Mouse (Mus musculus): Measurements from ENCODE around the gene Otud7b.
A peak's percentile ranks its signal among the peaks of the same experiment; 100 is the strongest.
"Not testable (repeated sequence)": the region's sequence is repeated elsewhere in the genome, so short reads cannot be mapped to it uniquely, and the experiment has no call there.

Gene Otud7b

GRCm38 (mm10) chr3:96147950-96148349 lies 43.6 kb downstream of the Otud7b start:
- no peak for DNase-seq (ENCODE audit: low spot score)

- no peak for DNase-seq (ENCODE audit: low spot score)
Measured at GRCm38 (mm10) chr3:96151836-96152235, 47.5 kb downstream of the Otud7b start.

GRCm38 (mm10) chr3:96152611-96153010 lies 48.3 kb downstream of the Otud7b start:
- DNase-seq (ENCODE audit: low spot score), result no peak

GRCm38 (mm10) chr3:96155501-96155900 lies 51.2 kb downstream of the Otud7b start:
- no peak for DNase-seq (ENCODE audit: low spot score)

- no peak for DNase-seq (ENCODE audit: low spot score)
Measured at GRCm38 (mm10) chr3:96159820-96160219, 55.5 kb downstream of the Otud7b start.

- DNase-seq (ENCODE audit: low spot score), result peak; percentile 78
Measured at GRCm38 (mm10) chr3:96160222-96160802, 56.0 kb downstream of the Otud7b start.

GRCm38 (mm10) chr3:96160803-96161516 lies 56.6 kb downstream of the Otud7b start:
- peak; percentile 50 for DNase-seq (ENCODE audit: low spot score)

GRCm38 (mm10) chr3:96161869-96162840 lies 57.8 kb downstream of the Otud7b start, which contains the start of gene Mtmr11:
TSS of gene Mtmr11 (plus strand) at chr3:96162004.
- no peak for DNase-seq (ENCODE audit: low spot score)

- no peak for DNase-seq (ENCODE audit: low spot score)
Measured at GRCm38 (mm10) chr3:96163040-96163439, 58.7 kb downstream of the Otud7b start.

GRCm38 (mm10) chr3:96168466-96169158 lies 64.3 kb downstream of the Otud7b start:
- DNase-seq (ENCODE audit: low spot score), result no peak

- DNase-seq (ENCODE audit: low spot score), result no peak
Measured at GRCm38 (mm10) chr3:96170276-96170675, 65.9 kb downstream of the Otud7b start.

- no peak for DNase-seq (ENCODE audit: low spot score)
Measured at GRCm38 (mm10) chr3:96170976-96171545, 66.7 kb downstream of the Otud7b start.

- no peak for DNase-seq (ENCODE audit: low spot score)
Measured at GRCm38 (mm10) chr3:96171583-96172196, 67.4 kb downstream of the Otud7b start.

GRCm38 (mm10) chr3:96172197-96173178 lies 68.2 kb downstream of the Otud7b start, which contains the start of gene Sf3b4:
TSS of gene Sf3b4 (plus strand) at chr3:96172332.
- DNase-seq (ENCODE audit: low spot score), result peak; percentile 73

GRCm38 (mm10) chr3:96173185-96173584 lies 68.9 kb downstream of the Otud7b start:
- DNase-seq (ENCODE audit: low spot score), result no peak

GRCm38 (mm10) chr3:96174042-96174441 lies 69.7 kb downstream of the Otud7b start:
- DNase-seq (ENCODE audit: low spot score), result not testable (repeated sequence)

- DNase-seq (ENCODE audit: low spot score), result no peak
Measured at GRCm38 (mm10) chr3:96175251-96175650, 70.9 kb downstream of the Otud7b start.

- DNase-seq (ENCODE audit: low spot score), result no peak
Measured at GRCm38 (mm10) chr3:96178427-96178826, 74.1 kb downstream of the Otud7b start.

- DNase-seq (ENCODE audit: low spot score), result no peak
Measured at GRCm38 (mm10) chr3:96178902-96179301, 74.6 kb downstream of the Otud7b start.

GRCm38 (mm10) chr3:96179531-96179930 lies 75.2 kb downstream of the Otud7b start:
- no peak for DNase-seq (ENCODE audit: low spot score)
